Mouse (Mus musculus) cortical plate, adult 2 months (tissue): ENCODE measurements around the gene Hist2h3c2. TPM values are rescaled to one million over a fixed set of nuclear protein-coding genes. Genes with fewer than 3 reads are reported as not detected.
"Not testable (repeated sequence)": the region's sequence is repeated elsewhere in the genome, so short reads cannot be mapped to it uniquely, and the experiment has no call there.

Experiments
- H3K27ac ChIP-seq: fragments of 200-500 bp; 2 replicates; pipeline ENCODE4 v1.5.1; 2012; ENCODE audit warnings: low read length, control low read depth, inconsistent platforms; ENCODE audit not compliant: insufficient read depth
- H3K4me1 ChIP-seq: fragments of 200-500 bp; 2 replicates; pipeline ENCODE4 v1.6.1; 2011; ENCODE audit warnings: low read length; ENCODE audit not compliant: control insufficient read depth, insufficient read depth
- H3K4me3 ChIP-seq: fragments of 200-500 bp; 2 replicates; pipeline ENCODE4 v1.5.1; 2011; ENCODE audit warnings: mild to moderate bottlenecking, low read length, control low read depth; ENCODE audit not compliant: insufficient read depth
- CTCF ChIP-seq: fragments of 200-500 bp; IDR thresholded peaks from 2 replicates; pipeline ENCODE4 v1.5.1; 2011; ENCODE audit warnings: mild to moderate bottlenecking, control low read depth, low read length; ENCODE audit not compliant: insufficient read depth; ENCODE audit errors: extremely low read depth
- POLR2A ChIP-seq: fragments of 200-500 bp; IDR thresholded peaks from 2 replicates; pipeline ENCODE4 v1.6.1; 2011; ENCODE audit warnings: mild to moderate bottlenecking, low read length, control low read depth; ENCODE audit not compliant: insufficient read depth; ENCODE audit errors: extremely low read depth
- polyA plus RNA-seq: library from polyadenylated mRNA; depleted of rRNA; stranded (reverse); fragments of >200 nt; gene quantifications from 2 replicates; pipeline ENCODE4 v1.2.3, GENCODE M21; 2012; rRNA removed

Gene Hist2h3c2
- polyA plus RNA-seq, result 9.2 and 10.1 TPM in 2 replicates

- not testable (repeated sequence) for H3K4me1 ChIP-seq
- Histone ChIP-seq H3K27ac (peak within 1 kb of the TSS; percentile 77; the same call in 1 of the 2 replicates), H3K4me3 (peak within 1 kb of the TSS; percentile 69)
Observed at GRCm38 (mm10) chr3:96238954-96239793, at the start of gene Hist2h3c2. TSS of gene Hist2h3c2 (minus strand) at chr3:96239127.

- peak; percentile 78 for TF ChIP-seq CTCF
- not testable (repeated sequence) for H3K27ac ChIP-seq, H3K4me3 ChIP-seq, H3K4me1 ChIP-seq
Observed at GRCm38 (mm10) chr3:96287334-96287733, 48.4 kb upstream of the Hist2h3c2 start.

GRCm38 (mm10) chr3:96284457-96284856 is 45.5 kb upstream of the Hist2h3c2 start:
- Histone ChIP-seq H3K4me1 (no peaks in the 10 kb centered on the region), H3K27ac (no peak overlapping the region), H3K4me3 (no peak overlapping the region)
- TF ChIP-seq POLR2A (no peak), CTCF (peak; percentile 64)

GRCm38 (mm10) chr3:96280660-96281059 is 41.7 kb upstream of the Hist2h3c2 start:
- Histone ChIP-seq H3K27ac (no peak overlapping the region), H3K4me1 (no peaks in the 10 kb centered on the region), H3K4me3 (no peak overlapping the region)
- TF ChIP-seq CTCF, result no peak
- no peak for TF ChIP-seq POLR2A

GRCm38 (mm10) chr3:96277800-96278624 is 39.1 kb upstream of the Hist2h3c2 start:
- peak overlapping the region; percentile 42 for H3K4me3 ChIP-seq
- TF ChIP-seq POLR2A (peak; percentile 84), CTCF (peak; percentile 79)
- H3K27ac ChIP-seq, result peak overlapping the region; percentile 16; the same call in 1 of the 2 replicates
- H3K4me1 ChIP-seq, result no peaks in the 10 kb centered on the region

- H3K4me1 ChIP-seq, result no peaks in the 10 kb centered on the region
- H3K4me3 ChIP-seq, result peak overlapping the region; percentile 42
- TF ChIP-seq CTCF, result no peak
- TF ChIP-seq POLR2A, result no peak
- H3K27ac ChIP-seq, result no peak overlapping the region
Observed at GRCm38 (mm10) chr3:96277428-96277799, 38.5 kb upstream of the Hist2h3c2 start.

- TF ChIP-seq CTCF (no peak), POLR2A (no peak)
- no peak overlapping the region for H3K27ac ChIP-seq
- no peaks in the 10 kb centered on the region for H3K4me1 ChIP-seq
- no peak overlapping the region for H3K4me3 ChIP-seq
Observed at GRCm38 (mm10) chr3:96273591-96274465, 34.9 kb upstream of the Hist2h3c2 start.

- TF ChIP-seq POLR2A, result peak; percentile 100
- no peak for TF ChIP-seq CTCF
- Histone ChIP-seq H3K4me1 (peaks cover 3% of the 10 kb centered on the region; the same call in 1 of the 2 replicates), H3K27ac (peak within 1 kb of the TSS; percentile 95), H3K4me3 (peak within 1 kb of the TSS; percentile 72)
Observed at GRCm38 (mm10) chr3:96269511-96270474, 30.9 kb upstream of the Hist2h3c2 start, which contains the start of gene Hist2h2bb. TSS of gene Hist2h2bb (plus strand) at chr3:96269752.

- Histone ChIP-seq H3K4me3 (peak overlapping the region; percentile 72), H3K27ac (peak overlapping the region; percentile 95)
- not testable (repeated sequence) for H3K4me1 ChIP-seq
Observed at GRCm38 (mm10) chr3:96268776-96269378, 29.9 kb upstream of the Hist2h3c2 start.
